Mouse (Mus musculus) cerebellum, adult 2 months (tissue): ENCODE data around the gene Emp3. TPM values are rescaled to one million over a fixed set of nuclear protein-coding genes. Genes with fewer than 3 reads are reported as not detected.
"Not testable (repeated sequence)": the region's sequence is repeated elsewhere in the genome, so short reads cannot be mapped to it uniquely, and the experiment has no call there.

Experiments used
- DNase-seq, 2 experiments: peaks; one replicate each; pipeline ENCODE4 v3.0.0; 2021
- H3K27ac ChIP-seq: fragments of 200-500 bp; 2 replicates; pipeline ENCODE4 v1.5.1; 2012; ENCODE audit warnings: low read length, control low read depth, inconsistent platforms; ENCODE audit not compliant: insufficient read depth
- H3K27me3 ChIP-seq: fragments of 200-500 bp; 2 replicates; pipeline ENCODE4 v1.6.1; 2012; ENCODE audit warnings: inconsistent platforms, mild to moderate bottlenecking, low read length, moderate library complexity; ENCODE audit not compliant: control insufficient read depth, insufficient read depth
- H3K4me1 ChIP-seq: fragments of 200-500 bp; 2 replicates; pipeline ENCODE4 v1.6.1; 2011; ENCODE audit warnings: low read length; ENCODE audit not compliant: control insufficient read depth, insufficient read depth
- H3K4me3 ChIP-seq: fragments of 200-500 bp; replicated peaks from 2 replicates; pipeline ENCODE3; 2011; ENCODE audit warnings: mild to moderate bottlenecking, low read depth, low read length, control low read depth; ENCODE audit not compliant: insufficient read depth
- CTCF ChIP-seq: fragments of 200-500 bp; IDR thresholded peaks from 2 replicates; pipeline ENCODE4 v1.5.1; 2011; ENCODE audit warnings: low read depth, mild to moderate bottlenecking, control low read depth, low read length, moderate library complexity, borderline replicate concordance; ENCODE audit not compliant: insufficient read depth
- POLR2A ChIP-seq: fragments of 200-500 bp; IDR thresholded peaks from 2 replicates; pipeline ENCODE4 v1.6.1; 2011; ENCODE audit warnings: low read length, control low read depth, borderline replicate concordance; ENCODE audit not compliant: insufficient read depth
- WGBS: fragments of 180-500 bp; shearing (Covaris S2); methylation state at CpG from one replicate; pipeline ENCODE4 v1.1.7; 2018; 5-methylcytosine and 5-hydroxymethylcytosine counted together
- polyA plus RNA-seq: library from polyadenylated mRNA; depleted of rRNA; stranded (reverse); fragments of >200 nt; gene quantifications from 2 replicates; pipeline ENCODE4 v1.2.3, GENCODE M21; 2012

The Emp3 gene
- polyA plus RNA-seq, 1 experiment, result 5.4 TPM

- no peak overlapping the region for H3K4me3 ChIP-seq
- no peak for DNase-seq
- no peak overlapping the region for H3K27ac ChIP-seq
- no peaks in the 10 kb centered on the region for H3K4me1 ChIP-seq
- H3K27me3 ChIP-seq, result no peaks in the 10 kb centered on the region
- TF ChIP-seq POLR2A (no peak), CTCF (no peak)
Measured at GRCm38 (mm10) chr7:45908384-45908783, 12.8 kb downstream of the Emp3 start.

DNA sequence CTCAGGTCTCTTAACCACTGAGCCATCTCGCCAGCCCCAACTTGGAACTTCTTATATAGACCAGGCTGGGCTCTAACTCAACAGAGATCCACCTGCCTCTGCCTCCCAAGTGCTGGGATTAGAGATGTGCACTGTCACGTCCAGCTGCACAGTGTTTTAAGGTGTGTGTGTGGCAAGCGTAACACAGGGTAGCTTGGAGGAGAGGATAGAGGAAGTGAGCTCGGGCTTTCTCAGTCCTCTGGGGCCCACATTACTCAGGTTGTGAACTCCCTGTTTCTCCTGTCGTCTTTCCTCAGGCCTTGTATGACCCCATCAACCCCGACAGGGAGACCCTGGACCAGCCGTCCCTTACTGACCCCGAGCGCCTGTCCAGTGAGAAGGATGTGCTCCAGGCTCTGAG, 14.6 kb downstream of the Emp3 start:
- TF ChIP-seq CTCF (no peak), POLR2A (no peak)
- no peak overlapping the region for H3K4me3 ChIP-seq
- no peak for DNase-seq
- WGBS, result 96% methylated on average over 9 of the region's 9 CpGs
- no peaks in the 10 kb centered on the region for H3K27me3 ChIP-seq
- no peaks in the 10 kb centered on the region for H3K4me1 ChIP-seq
- no peak overlapping the region for H3K27ac ChIP-seq

DNA sequence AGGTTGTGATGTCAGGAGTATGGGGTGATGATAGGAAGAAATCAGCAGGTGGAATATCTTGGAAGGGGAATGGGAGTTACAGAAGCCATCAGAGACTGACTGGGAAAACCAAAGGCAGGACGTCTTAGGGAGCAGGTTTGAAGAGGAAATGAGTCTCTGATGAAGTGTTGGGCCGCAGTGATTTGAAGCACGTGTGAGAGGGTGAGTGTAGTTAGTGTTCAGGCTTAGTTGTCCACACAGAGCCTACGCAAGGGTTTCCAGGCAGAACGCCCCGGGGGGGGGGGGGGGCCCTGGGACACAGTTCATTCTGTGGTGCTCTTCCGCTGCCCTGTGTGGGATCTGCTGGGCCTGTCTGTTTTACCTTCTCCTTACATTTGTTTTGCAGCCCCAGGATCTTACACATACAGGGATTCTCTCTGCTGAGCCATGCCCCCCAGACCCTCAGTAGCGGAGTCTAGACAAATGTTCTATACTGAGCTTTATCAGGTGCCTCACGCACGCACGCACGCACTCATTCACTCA, 18.7 kb downstream of the Emp3 start:
- 75% methylated on average over 12 of the region's 12 CpGs for WGBS
- Histone ChIP-seq H3K27ac (no peak overlapping the region), H3K4me3 (no peak overlapping the region), H3K27me3 (no peaks in the 10 kb centered on the region), H3K4me1 (no peaks in the 10 kb centered on the region)
- DNase-seq, result no peak
- no peak for TF ChIP-seq CTCF
- no peak for TF ChIP-seq POLR2A

DNA sequence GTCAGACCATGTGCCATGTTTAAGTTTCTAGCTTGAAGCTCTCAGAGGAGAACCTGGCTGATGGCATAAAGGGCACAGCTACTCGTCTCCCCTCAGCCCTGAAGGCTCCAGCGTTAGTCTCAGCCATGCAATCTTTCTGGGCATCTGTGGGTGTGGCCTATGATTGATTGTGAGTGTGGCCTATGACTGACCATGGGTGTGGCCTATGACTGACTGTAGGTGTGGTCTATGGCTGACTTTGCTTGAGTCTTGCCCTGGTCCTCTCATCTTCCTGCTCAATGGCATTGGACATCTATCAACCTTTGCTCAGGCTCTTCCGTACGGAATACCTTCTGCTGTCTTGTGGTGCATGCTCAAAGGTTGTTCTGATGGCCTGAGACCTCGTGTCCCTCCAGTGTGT, 19.6 kb downstream of the Emp3 start:
- Histone ChIP-seq H3K27ac (no peak overlapping the region), H3K4me3 (no peak overlapping the region), H3K4me1 (no peaks in the 10 kb centered on the region), H3K27me3 (no peaks in the 10 kb centered on the region)
- TF ChIP-seq POLR2A, result no peak
- no peak for TF ChIP-seq CTCF
- DNase-seq, result no peak
- 54% methylated on average over 5 of the region's 5 CpGs for whole genome bisulfite sequencing

GRCm38 (mm10) chr7:45898125-45898524, 23.1 kb downstream of the Emp3 start:
- not testable (repeated sequence) for H3K27me3 ChIP-seq, H3K4me1 ChIP-seq, H3K27ac ChIP-seq, H3K4me3 ChIP-seq
- WGBS, result 47% methylated on average over 4 of the region's 4 CpGs
- peak in 1 of 2 experiments; percentile 41 for DNase-seq

DNA sequence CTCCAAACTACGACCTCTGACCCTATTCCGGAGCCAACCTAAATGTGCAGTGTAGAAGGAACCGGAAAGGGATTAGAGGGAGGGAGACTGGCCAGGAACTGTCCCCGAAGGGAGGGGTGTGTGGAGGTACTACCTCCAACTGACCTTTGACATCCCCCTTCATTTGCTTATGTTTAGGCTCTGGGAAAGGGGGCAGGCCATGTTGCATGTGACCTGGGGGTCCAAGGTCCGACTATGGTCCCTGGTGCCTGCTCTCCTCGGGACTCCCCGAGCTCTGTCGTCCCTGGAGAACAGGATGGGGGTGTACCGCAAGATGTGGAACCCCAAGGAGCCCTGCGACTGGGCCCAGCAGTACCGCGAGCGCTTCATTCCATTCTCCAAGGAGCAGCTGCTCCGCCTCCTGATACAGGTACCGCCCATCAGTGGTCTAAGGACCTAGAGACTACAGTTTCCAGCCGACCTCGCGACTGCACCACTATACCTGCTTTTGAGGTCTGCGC, 23.9 kb downstream of the Emp3 start:
- H3K27me3 ChIP-seq, result no peaks in the 10 kb centered on the region
- peak overlapping the region; percentile 80 for H3K27ac ChIP-seq
- no peaks in the 10 kb centered on the region for H3K4me1 ChIP-seq
- peak overlapping the region; percentile 87 for H3K4me3 ChIP-seq
- under 1% methylated on average over 19 of the region's 19 CpGs for WGBS
- TF ChIP-seq CTCF, result no peak
- 0 out of 2 replicates have a peak, but pooled peaks have one; percentile 29 for TF ChIP-seq POLR2A
- peak; percentile 73 to 78 for DNase-seq

- peak within 1 kb of the TSS; percentile 80 for H3K27ac ChIP-seq
- H3K27me3 ChIP-seq, result no peaks in the 10 kb centered on the region
- DNase-seq, result peak; percentile 97 to 99
- under 1% methylated on average over 40 of the region's 40 CpGs for WGBS
- peak within 1 kb of the TSS; percentile 87 for H3K4me3 ChIP-seq
- no peaks in the 10 kb centered on the region for H3K4me1 ChIP-seq
- peak; percentile 97 for TF ChIP-seq POLR2A
- no peak for TF ChIP-seq CTCF
Measured at GRCm38 (mm10) chr7:45896517-45897257, 24.5 kb downstream of the Emp3 start, which contains the start of the genes Syngr4 and Tmem143. TSS of gene Syngr4 (minus strand) at chr7:45896714. TSS of gene Tmem143 (plus strand) at chr7:45896941.

- Histone ChIP-seq H3K27ac (no peak overlapping the region), H3K4me1 (no peaks in the 10 kb centered on the region), H3K4me3 (no peak overlapping the region), H3K27me3 (no peaks in the 10 kb centered on the region)
- TF ChIP-seq CTCF, result no peak
- TF ChIP-seq POLR2A, result no peak
- 74% methylated on average over 6 of the region's 6 CpGs for WGBS
- peak in 1 of 2 experiments; percentile 19 for DNase-seq
Measured at GRCm38 (mm10) chr7:45895931-45896516, 25.2 kb downstream of the Emp3 start.
